Mouse (Mus musculus) heart, embryonic 14.5 days (tissue): ENCODE data around the gene As3mt. TPM values are rescaled to one million over a fixed set of nuclear protein-coding genes. Genes with fewer than 3 reads are reported as not detected.
"Not testable (repeated sequence)": the region's sequence is repeated elsewhere in the genome, so short reads cannot be mapped to it uniquely, and the experiment has no call there.

ENCODE experiments used
- ATAC-seq: fragments of 200-750 bp; cut with Nextera tagmentation; 2 replicates; pipeline ENCODE4 v1.8.0; 2017; ENCODE audit warnings: low read depth, moderate TSS enrichment; ENCODE audit not compliant: insufficient number of reproducible peaks, insufficient read depth, low FRiP score
- H3K27ac ChIP-seq, 2 experiments: fragments of 200-500 bp in 1 of 2; fragments of 300-500 bp in 1 of 2; sonication (generic) in 1 of 2; replicated peaks in 1 of 2; 2 replicates each; pipeline ENCODE4 v1.5.1; 2012 to 2014; ENCODE audit warnings: low read depth in 2 of 2, low read length in 2 of 2, control low read depth in 1 of 2, mild to moderate bottlenecking in 1 of 2, mixed read lengths in 1 of 2; ENCODE audit not compliant: control insufficient read depth in 1 of 2, insufficient read depth in 1 of 2
- H3K27me3 ChIP-seq: fragments of 300-500 bp; sonication (generic); 2 replicates; pipeline ENCODE4 v1.6.1; 2014; ENCODE audit warnings: mild to moderate bottlenecking, low read length, control low read depth; ENCODE audit not compliant: control insufficient read depth, insufficient read depth
- H3K36me3 ChIP-seq: fragments of 300-500 bp; sonication (generic); 2 replicates; pipeline ENCODE4 v1.6.1; 2014; ENCODE audit warnings: mild to moderate bottlenecking, control low read depth, low read length, mixed read lengths; ENCODE audit not compliant: control insufficient read depth, insufficient read depth
- H3K4me1 ChIP-seq, 2 experiments: fragments of 200-500 bp in 1 of 2; fragments of 300-500 bp in 1 of 2; sonication (generic) in 1 of 2; 2 replicates each; pipeline ENCODE4 v1.6.1; 2012 to 2014; ENCODE audit warnings: low read length in 2 of 2, control low read depth in 1 of 2, mixed read lengths in 1 of 2; ENCODE audit not compliant: control insufficient read depth in 2 of 2, insufficient read depth in 2 of 2
- H3K4me2 ChIP-seq: fragments of 300-500 bp; sonication (generic); 2 replicates; pipeline ENCODE4 v1.6.1; 2014; ENCODE audit warnings: mild to moderate bottlenecking, low read length
- H3K4me3 ChIP-seq, 2 experiments: fragments of 200-500 bp in 1 of 2; fragments of 300-500 bp in 1 of 2; sonication (generic) in 1 of 2; 2 replicates each; pipeline ENCODE4 v1.5.1; 2012 to 2014; ENCODE audit warnings: low read length in 2 of 2, mild to moderate bottlenecking in 2 of 2, control low read depth in 1 of 2, low read depth in 1 of 2, moderate library complexity in 1 of 2; ENCODE audit not compliant: control insufficient read depth in 1 of 2, insufficient read depth in 1 of 2
- H3K9ac ChIP-seq: fragments of 300-500 bp; sonication (generic); 2 replicates; pipeline ENCODE4 v1.6.1; 2014; ENCODE audit warnings: mild to moderate bottlenecking, low read length
- H3K9me3 ChIP-seq: fragments of 300-500 bp; sonication (generic); 2 replicates; pipeline ENCODE4 v1.6.1; 2016; ENCODE audit warnings: low read length, control low read depth; ENCODE audit not compliant: control insufficient read depth
- WGBS: fragments of 180-500 bp; shearing (Covaris S2); extraction: QIAGEN DNeasy Blood & Tissue Kit; methylation state at CpG from one replicate; pipeline ENCODE4 v1.1.7; 2014; 5-methylcytosine and 5-hydroxymethylcytosine counted together
- polyA plus RNA-seq: library from polyadenylated mRNA; unstranded; fragments of >200 nt; fragmentation: Nextera tagmentation; extraction: Ambion mirVana; gene quantifications from 2 replicates; pipeline ENCODE4 v1.2.1, GENCODE M21; 2014

The As3mt gene
- polyA plus RNA-seq, 1 experiment from 2014 or later: 49.8 TPM

DNA sequence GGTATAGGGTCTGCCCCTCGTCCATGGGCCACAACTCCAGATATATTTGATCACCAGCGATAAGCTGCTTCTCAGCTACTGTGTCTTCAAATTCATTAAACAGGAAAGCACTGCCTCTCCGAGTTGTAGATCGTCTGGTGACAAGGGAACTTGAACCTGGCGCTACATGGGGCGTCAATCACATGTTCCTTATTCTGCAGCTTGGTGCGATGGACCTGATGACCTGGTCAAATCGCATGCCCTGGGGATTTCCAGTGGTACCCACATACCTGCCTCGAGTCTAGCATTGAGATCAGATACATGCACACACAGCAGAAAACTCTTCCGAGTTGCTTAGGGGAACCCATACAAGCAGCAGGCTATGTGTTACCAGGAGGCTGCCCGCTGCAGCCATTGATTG, 62.5 kb downstream of the As3mt start:
- H3K36me3 ChIP-seq: no peaks in the 10 kb centered on the region
- H3K27me3 ChIP-seq: no peaks in the 10 kb centered on the region
- H3K4me2 ChIP-seq: no peak overlapping the region
- WGBS: 84% methylated on average over 11 of the region's 11 CpGs
- H3K9me3 ChIP-seq: no peaks in the 10 kb centered on the region
- no peak overlapping the region for H3K27ac ChIP-seq
- no peak overlapping the region for H3K9ac ChIP-seq
- ATAC-seq: no peak
- no peak overlapping the region for H3K4me3 ChIP-seq
- H3K4me1 ChIP-seq: no peaks in the 10 kb centered on the region; a peak in 1 of 4 replicates

GRCm38 (mm10) chr19:46771801-46772200, 64.5 kb downstream of the As3mt start:
- Histone ChIP-seq H3K9me3 (no peaks in the 10 kb centered on the region), H3K36me3 (no peaks in the 10 kb centered on the region), H3K4me1 (no peaks in the 10 kb centered on the region), H3K27me3 (no peaks in the 10 kb centered on the region), H3K4me2 (no peak overlapping the region), H3K4me3 (no peak overlapping the region), H3K27ac (no peak overlapping the region), H3K9ac (no peak overlapping the region)
- ATAC-seq: no peak
- WGBS: 84% methylated on average over 6 of the region's 6 CpGs

GRCm38 (mm10) chr19:46776391-46776790, 69.1 kb downstream of the As3mt start:
- Histone ChIP-seq H3K4me1 (no peaks in the 10 kb centered on the region), H3K9ac (no peak overlapping the region), H3K4me2 (no peak overlapping the region), H3K27ac (no peak overlapping the region), H3K27me3 (no peaks in the 10 kb centered on the region), H3K4me3 (no peak overlapping the region), H3K36me3 (no peaks in the 10 kb centered on the region), H3K9me3 (no peaks in the 10 kb centered on the region)
- ATAC-seq: no peak
- WGBS: 59% methylated on average over 5 of the region's 5 CpGs

GRCm38 (mm10) chr19:46776850-46777249, 69.6 kb downstream of the As3mt start:
- ATAC-seq: no peak
- no peaks in the 10 kb centered on the region for H3K36me3 ChIP-seq
- 67% methylated on average over 3 of the region's 3 CpGs for WGBS
- no peak overlapping the region for H3K4me3 ChIP-seq
- H3K4me2 ChIP-seq: no peak overlapping the region
- H3K9me3 ChIP-seq: no peaks in the 10 kb centered on the region
- H3K9ac ChIP-seq: no peak overlapping the region
- no peaks in the 10 kb centered on the region for H3K4me1 ChIP-seq
- no peak overlapping the region for H3K27ac ChIP-seq
- no peaks in the 10 kb centered on the region for H3K27me3 ChIP-seq

- H3K27ac ChIP-seq: no peak overlapping the region
- H3K36me3 ChIP-seq: no peaks in the 10 kb centered on the region
- no peaks in the 10 kb centered on the region for H3K9me3 ChIP-seq
- no peak for ATAC-seq
- H3K9ac ChIP-seq: no peak overlapping the region
- H3K4me1 ChIP-seq: no peaks in the 10 kb centered on the region
- no peak overlapping the region for H3K4me3 ChIP-seq
- WGBS: 75% methylated on average over 12 of the region's 12 CpGs
- H3K4me2 ChIP-seq: no peak overlapping the region
- H3K27me3 ChIP-seq: no peaks in the 10 kb centered on the region
Observed at GRCm38 (mm10) chr19:46777928-46778680, 70.8 kb downstream of the As3mt start.

GRCm38 (mm10) chr19:46779130-46779529, 71.9 kb downstream of the As3mt start:
- WGBS: 90% methylated on average over 1 of the region's 1 CpGs
- H3K36me3 ChIP-seq, ATAC-seq, H3K9ac ChIP-seq, H3K27me3 ChIP-seq, H3K4me1 ChIP-seq, H3K27ac ChIP-seq, H3K4me3 ChIP-seq, H3K9me3 ChIP-seq, H3K4me2 ChIP-seq: not testable (repeated sequence)

GRCm38 (mm10) chr19:46784038-46784437, 76.8 kb downstream of the As3mt start:
- no peak for ATAC-seq
- no peaks in the 10 kb centered on the region for H3K9me3 ChIP-seq
- no peaks in the 10 kb centered on the region for H3K36me3 ChIP-seq
- no peak overlapping the region for H3K4me3 ChIP-seq
- H3K27me3 ChIP-seq: no peaks in the 10 kb centered on the region
- H3K4me2 ChIP-seq: no peak overlapping the region
- 81% methylated on average over 5 of the region's 5 CpGs for WGBS
- H3K27ac ChIP-seq: no peak overlapping the region
- H3K9ac ChIP-seq: no peak overlapping the region
- H3K4me1 ChIP-seq: peaks cover 2 to 3% of the 10 kb centered on the region in 2 experiments; a peak in 1 of 4 replicates

- no peaks in the 10 kb centered on the region for H3K36me3 ChIP-seq
- no peak overlapping the region for H3K27ac ChIP-seq
- no peak overlapping the region for H3K9ac ChIP-seq
- no peaks in the 10 kb centered on the region for H3K9me3 ChIP-seq
- H3K4me1 ChIP-seq: peaks cover 2 to 3% of the 10 kb centered on the region in 2 experiments; a peak in 1 of 4 replicates
- no peak overlapping the region for H3K4me2 ChIP-seq
- ATAC-seq: no peak
- H3K4me3 ChIP-seq: no peak overlapping the region
- WGBS: 58% methylated on average over 6 of the region's 6 CpGs
- no peaks in the 10 kb centered on the region for H3K27me3 ChIP-seq
Observed at GRCm38 (mm10) chr19:46784502-46784901, 77.2 kb downstream of the As3mt start.
